Mouse (Mus musculus) CH12.LX (cell line): Measurements from ENCODE around the gene Matn1. TPM values are rescaled to one million over a fixed set of nuclear protein-coding genes. Genes with fewer than 3 reads are reported as not detected.

Experiments used
- DNase-seq: peaks from one replicate; pipeline ENCODE4 v3.0.0-alpha.2; 2013; ENCODE audit errors: extremely low read depth
- H3K27ac ChIP-seq: 2 replicates; pipeline ENCODE4 v1.5.1; 2012; ENCODE audit warnings: low read depth, mild to moderate bottlenecking, control low read depth, moderate library complexity; ENCODE audit not compliant: insufficient read depth
- H3K27me3 ChIP-seq: replicated peaks from 2 replicates; pipeline ENCODE3; 2012; ENCODE audit warnings: inconsistent platforms
- H3K36me3 ChIP-seq, 2 experiments: replicated peaks in 1 of 2; 2 replicates each; pipeline versions ENCODE3 to v1.6.1; 2012; ENCODE audit warnings: inconsistent platforms in 1 of 2, low read length in 1 of 2, mild to moderate bottlenecking in 1 of 2, mixed read lengths in 1 of 2, moderate library complexity in 1 of 2; ENCODE audit not compliant: control insufficient read depth in 1 of 2, insufficient read depth in 1 of 2
- H3K4me1 ChIP-seq, 2 experiments: 2 replicates each; pipeline ENCODE4 v1.6.1; 2012; ENCODE audit warnings: inconsistent platforms in 1 of 2, moderate library complexity in 1 of 2; ENCODE audit not compliant: insufficient read depth in 2 of 2, control insufficient read depth in 1 of 2
- H3K4me2 ChIP-seq: 2 replicates; pipeline ENCODE4 v1.6.1; 2012; ENCODE audit warnings: low read depth, mild to moderate bottlenecking, control low read depth; ENCODE audit not compliant: poor library complexity, insufficient read depth, severe bottlenecking
- H3K4me3 ChIP-seq, 3 experiments: fragments of 150-350 bp in 1 of 3; sonication (generic) in 1 of 3; replicated peaks in 1 of 3; 2 replicates each; pipeline versions ENCODE3 to v1.5.1; 2011 to 2012; ENCODE audit warnings: low read depth in 2 of 3, low read length in 2 of 3, mild to moderate bottlenecking in 2 of 3, moderate library complexity in 2 of 3, control low read depth in 1 of 3, improper control_type of control experiment in 1 of 3, inconsistent platforms in 1 of 3, mixed read lengths in 1 of 3; ENCODE audit not compliant: poor library complexity in 1 of 3
- H3K79me2 ChIP-seq: replicated peaks from 2 replicates; pipeline ENCODE4 v1.6.1; 2012; ENCODE audit warnings: mild to moderate bottlenecking, moderate library complexity; ENCODE audit not compliant: control insufficient read depth, poor library complexity, insufficient read depth, severe bottlenecking; ENCODE audit errors: extremely low read depth
- H3K9ac ChIP-seq: 2 replicates; pipeline ENCODE4 v1.6.1; 2012; ENCODE audit warnings: low read depth, mild to moderate bottlenecking, control low read depth, moderate library complexity; ENCODE audit not compliant: insufficient read depth
- H3K9me3 ChIP-seq: replicated peaks from 2 replicates; pipeline ENCODE3; 2012; ENCODE audit warnings: low read length, inconsistent platforms, mixed read lengths
- BHLHE40 ChIP-seq: IDR thresholded peaks from 2 replicates; pipeline ENCODE4 v1.6.1; 2011; ENCODE audit warnings: mild to moderate bottlenecking, low read depth, low read length, improper control_type of control experiment
- CHD2 ChIP-seq: IDR thresholded peaks from 2 replicates; pipeline ENCODE4 v1.6.1; 2011; ENCODE audit warnings: low read length, improper control_type of control experiment
- CTCF ChIP-seq, 2 experiments: IDR thresholded peaks in 1 of 2; conservative IDR thresholded peaks in 1 of 2; 2 replicates each; pipeline ENCODE4 v1.5.1; 2011 to 2012; ENCODE audit warnings: low read depth in 2 of 2, low read length in 2 of 2, improper control_type of control experiment in 1 of 2, inconsistent platforms in 1 of 2, mild to moderate bottlenecking in 1 of 2, moderate library complexity in 1 of 2
- GABPA ChIP-seq: IDR thresholded peaks from 2 replicates; pipeline ENCODE4 v1.6.1; 2012; ENCODE audit warnings: low read depth, low read length, improper control_type of control experiment, inconsistent platforms; ENCODE audit not compliant: insufficient replicate concordance
- HCFC1 ChIP-seq: IDR thresholded peaks from 2 replicates; pipeline ENCODE4 v1.6.1; 2012; ENCODE audit warnings: low read depth, mild to moderate bottlenecking, inconsistent platforms, low read length, improper control_type of control experiment
- IRF4 ChIP-seq: IDR thresholded peaks from 2 replicates; pipeline ENCODE4 v1.6.1; 2014; ENCODE audit warnings: low read depth, mild to moderate bottlenecking, inconsistent platforms, low read length, improper control_type of control experiment
- KAT2A ChIP-seq: IDR thresholded peaks from 2 replicates; pipeline ENCODE4 v1.6.1; 2012; ENCODE audit warnings: low read length, improper control_type of control experiment, inconsistent platforms; ENCODE audit not compliant: insufficient replicate concordance
- MAFK ChIP-seq: IDR thresholded peaks from 2 replicates; pipeline ENCODE4 v1.6.1; 2011; ENCODE audit warnings: low read length, improper control_type of control experiment; ENCODE audit not compliant: insufficient replicate concordance
- MAX ChIP-seq: IDR thresholded peaks from 2 replicates; pipeline ENCODE4 v1.6.1; 2011; ENCODE audit warnings: low read length, improper control_type of control experiment
- NELFE ChIP-seq: IDR thresholded peaks from 2 replicates; pipeline ENCODE4 v1.6.1; 2011; ENCODE audit warnings: low read depth, low read length, improper control_type of control experiment
- NRF1 ChIP-seq: IDR thresholded peaks from 2 replicates; pipeline ENCODE4 v1.6.1; 2014; ENCODE audit warnings: low read depth, mild to moderate bottlenecking, inconsistent platforms, low read length, improper control_type of control experiment, moderate library complexity
- POLR2AphosphoS2 ChIP-seq: IDR thresholded peaks from 2 replicates; pipeline ENCODE4 v1.6.1; 2011; ENCODE audit warnings: low read depth, low read length, improper control_type of control experiment
- RAD21 ChIP-seq: IDR thresholded peaks from 2 replicates; pipeline ENCODE4 v1.6.1; 2011; ENCODE audit warnings: low read depth, mild to moderate bottlenecking, low read length, improper control_type of control experiment, moderate library complexity
- TBP ChIP-seq: conservative IDR thresholded peaks from 2 replicates; pipeline ENCODE4 v1.6.1; 2011; ENCODE audit warnings: low read depth, low read length, improper control_type of control experiment
- TCF12 ChIP-seq: IDR thresholded peaks from 2 replicates; pipeline ENCODE4 v1.6.1; 2014; ENCODE audit warnings: low read depth, mild to moderate bottlenecking, inconsistent platforms, low read length, improper control_type of control experiment
- ZC3H11A ChIP-seq: IDR thresholded peaks from 2 replicates; pipeline ENCODE4 v1.6.1; 2012; ENCODE audit warnings: low read depth, mild to moderate bottlenecking, inconsistent platforms, low read length, improper control_type of control experiment
- ZMIZ1 ChIP-seq: IDR thresholded peaks from 2 replicates; pipeline ENCODE4 v1.6.1; 2012; ENCODE audit warnings: low read depth, mild to moderate bottlenecking, inconsistent platforms, low read length, improper control_type of control experiment
- ZNF384 ChIP-seq: IDR thresholded peaks from 2 replicates; pipeline ENCODE4 v1.6.1; 2012; ENCODE audit warnings: low read depth, low read length, improper control_type of control experiment, inconsistent platforms
- dilution Hi-C: fragments of 300-500 bp; cut with MboI; formaldehyde crosslinking; loops from 2 replicates; pipeline ENCODE4 v1.14.3; 2020; ENCODE audit warnings: low sequenced_read_pairs; ENCODE audit not compliant: extremely low pct_unique_long_range_greater_than_20kb, extremely low pct_ligation_motif_present
- in situ Hi-C: fragments of 300-500 bp; cut with MboI; formaldehyde crosslinking; loops from 3 replicates; pipeline ENCODE4 v1.14.3; 2019; ENCODE audit warnings: low sequenced_read_pairs, low pct_ligation_motif_present, low pct_unique_long_range_greater_than_20kb, mixed read lengths
- polyA plus RNA-seq: library from polyadenylated mRNA; unstranded; fragments of >175 nt; gene quantifications from 2 replicates; pipeline ENCODE4 v1.2.1, GENCODE M21; 2012; ENCODE audit warnings: low read depth; ENCODE audit not compliant: insufficient read length
- total RNA-seq, 2 experiments: library from RNA; depleted of rRNA; stranded (reverse); fragments of 300-350 nt in 1 of 2; fragments of >200 nt in 1 of 2; gene quantifications; 2 replicates each; pipeline ENCODE4 v1.2.3; 2012 to 2014

Gene Matn1
- total and polyA plus RNA-seq, 3 experiments = 0.52 to 3.5 (median 0.76) TPM

DNA sequence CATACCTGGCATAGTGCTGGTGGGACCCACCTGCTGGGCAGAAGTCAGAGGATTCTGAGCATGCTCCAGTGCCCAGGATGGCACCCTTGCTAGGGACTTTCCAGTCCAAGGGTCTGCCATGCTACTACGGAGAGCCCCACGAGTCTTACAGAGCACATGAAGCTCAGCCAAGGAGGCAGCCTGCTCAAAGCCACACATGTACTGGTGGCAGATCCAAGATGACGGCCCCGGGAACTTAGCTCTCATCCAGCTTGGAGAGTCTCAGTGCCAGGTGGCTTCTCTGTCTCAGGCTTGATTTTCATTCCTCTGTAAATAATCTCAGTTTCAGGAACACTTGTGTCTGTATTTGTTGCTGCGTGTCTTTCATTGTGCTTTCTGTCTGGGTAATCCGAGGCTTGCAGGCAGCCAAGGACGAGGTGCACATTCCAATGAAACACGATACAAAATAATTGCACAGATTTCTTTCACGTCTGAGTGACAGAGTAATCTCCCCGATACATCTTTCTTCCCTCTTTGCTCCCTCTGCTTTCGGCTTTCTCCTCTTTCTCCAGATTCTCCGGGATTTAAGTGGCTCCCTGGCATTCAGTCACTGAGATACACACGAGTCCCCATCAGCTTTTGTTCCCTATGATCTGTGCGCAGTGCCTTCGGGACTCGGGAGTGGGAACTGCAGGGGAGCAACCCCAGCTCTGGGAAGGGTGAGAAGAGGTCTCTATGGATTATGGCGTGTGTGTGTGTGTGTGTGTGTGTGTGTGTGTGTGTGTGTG is 40.4 kb downstream of the Matn1 start:
- H3K4me2 ChIP-seq = no peak overlapping the region
- H3K27ac ChIP-seq = no peak overlapping the region
- H3K79me2 ChIP-seq = no peaks in the 10 kb centered on the region
- in situ Hi-C loops (no loop called here), dilution Hi-C loops (no loop called here)
- H3K9me3 ChIP-seq = peaks cover 11% of the 10 kb centered on the region
- H3K27me3 ChIP-seq = peaks cover 91% of the 10 kb centered on the region
- H3K4me1 ChIP-seq = peaks cover 0 to 4% of the 10 kb centered on the region in 2 experiments; a peak in 1 of 4 replicates
- H3K4me3 ChIP-seq = no peak overlapping the region
- H3K9ac ChIP-seq = no peak overlapping the region
- TF ChIP-seq TBP (no peak), NELFE (no peak), NRF1 (no peak), POLR2AphosphoS2 (no peak), HCFC1 (no peak), CTCF (conservative IDR thresholded peaks at IDR 0.05 in 1 of 2, IDR thresholded peaks at IDR 0.05 in 1 of 2; ENCODE audit: low read depth in 2 of 2, low read length in 2 of 2) (no peak), ZMIZ1 (no peak), TCF12 (no peak), ZNF384 (no peak), MAFK (no peak), RAD21 (no peak), ZC3H11A (no peak), GABPA (no peak), IRF4 (no peak), BHLHE40 (no peak), MAX (no peak), KAT2A (no peak)
- no peak for DNase-seq
- no peaks in the 10 kb centered on the region for H3K36me3 ChIP-seq

DNA sequence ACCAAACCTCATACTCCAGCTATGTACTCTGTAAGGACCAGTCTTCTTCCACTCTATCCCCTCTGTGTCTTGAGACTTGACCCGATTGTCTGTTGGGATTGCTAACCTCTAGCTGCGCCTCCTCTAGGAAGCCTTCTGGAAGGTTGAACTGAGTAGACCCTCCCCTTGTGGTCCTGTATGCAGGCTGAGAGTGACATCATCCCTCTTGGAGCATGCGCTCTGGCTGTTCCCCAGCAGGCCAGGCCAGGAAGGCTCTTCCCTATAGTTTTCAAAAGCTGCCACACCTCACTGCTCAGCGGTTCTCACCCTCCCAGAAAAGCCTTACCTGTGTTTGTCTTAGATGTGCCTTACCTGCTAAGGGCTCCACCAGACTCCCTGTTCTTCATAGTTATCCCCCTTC is 42.9 kb downstream of the Matn1 start:
- Histone ChIP-seq H3K4me3 (no peak overlapping the region), H3K27ac (no peak overlapping the region), H3K36me3 (no peaks in the 10 kb centered on the region), H3K79me2 (no peaks in the 10 kb centered on the region), H3K4me2 (no peak overlapping the region), H3K4me1 (peaks cover 0 to 4% of the 10 kb centered on the region in 2 experiments; a peak in 1 of 4 replicates), H3K27me3 (peaks cover 91% of the 10 kb centered on the region), H3K9me3 (peaks cover 22% of the 10 kb centered on the region), H3K9ac (no peak overlapping the region)
- no peak for DNase-seq
- dilution Hi-C loops = no loop called here
- TF ChIP-seq CHD2 (no peak), RAD21 (no peak), IRF4 (no peak), HCFC1 (no peak), TBP (no peak)
- TF ChIP-seq, all 38 proteins: peak for 0
- in situ Hi-C loops = no loop called here
